Mouse (Mus musculus): Measurements from ENCODE around the gene Tdrd7. TPM values are rescaled to one million over a fixed set of nuclear protein-coding genes. Genes with fewer than 3 reads are reported as not detected.

Tdrd7 gene
- polyA plus RNA-seq (2014; fragmentation: Nextera tagmentation; extraction: Ambion mirVana) = 15.0 and 18.7 TPM in 2 replicates

DNA sequence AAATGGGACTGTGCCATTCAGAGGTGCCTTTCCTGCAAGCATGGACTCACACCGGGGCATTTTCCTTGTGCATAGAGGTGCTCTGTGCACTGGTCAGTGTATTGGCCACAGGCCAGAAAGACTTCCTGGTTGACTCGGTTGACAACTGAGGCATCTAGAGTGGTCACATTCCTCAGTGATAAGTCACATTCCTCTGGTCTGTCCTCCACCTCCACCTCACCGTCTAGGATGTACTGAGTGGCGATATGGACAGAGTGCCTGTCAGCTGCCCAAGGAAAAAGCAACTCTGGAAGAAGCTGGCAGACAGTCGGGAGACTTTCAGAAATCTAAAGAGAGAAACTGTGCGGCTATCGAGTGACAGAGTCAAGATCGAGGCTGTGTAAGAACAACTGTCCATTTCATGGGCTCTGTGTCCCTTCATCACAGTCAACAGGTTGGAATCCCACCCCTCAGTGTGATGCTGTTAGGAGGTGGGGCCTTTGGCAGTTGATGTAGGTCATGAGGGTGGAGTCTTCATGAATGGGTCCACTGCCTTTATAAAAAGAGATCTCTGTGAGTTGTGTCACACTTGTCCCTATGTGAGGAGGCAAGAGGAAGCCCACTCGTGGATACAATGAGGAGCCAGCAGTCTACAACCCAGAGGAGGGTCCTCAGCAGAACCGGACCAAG lies at the start of gene Tdrd7:
TSS of gene Tdrd7 (plus strand) at position 564 of the 669 bp plus-strand sequence.
- WGBS = 88% methylated on average over 10 of the region's 10 CpGs
- DNase-seq (ENCODE audit: low spot score) (no peak), ATAC-seq (no peak)
- Histone ChIP-seq H3K4me2 (ENCODE audit: low read length) (no peak within 1 kb of the TSS), H3K36me3 (ENCODE audit: control insufficient read depth, insufficient read depth, low read length) (no peaks in the 10 kb centered on the region), H3K4me1 (ENCODE audit: control insufficient read depth, insufficient read depth, low read length) (peaks cover 10% of the 10 kb centered on the region; the same call in 1 of the 2 replicates), H3K4me3 (ENCODE audit: low read depth, low read length) (no peak within 1 kb of the TSS), H3K27ac (ENCODE audit: low read depth, low read length) (no peak within 1 kb of the TSS), H3K9ac (ENCODE audit: low read length) (no peak within 1 kb of the TSS), H3K9me3 (replicated peaks; ENCODE audit: control insufficient read depth, low read length) (no peaks in the 10 kb centered on the region), H3K27me3 (replicated peaks; ENCODE audit: control insufficient read depth, insufficient read depth, low read length) (no peaks in the 10 kb centered on the region)

DNA sequence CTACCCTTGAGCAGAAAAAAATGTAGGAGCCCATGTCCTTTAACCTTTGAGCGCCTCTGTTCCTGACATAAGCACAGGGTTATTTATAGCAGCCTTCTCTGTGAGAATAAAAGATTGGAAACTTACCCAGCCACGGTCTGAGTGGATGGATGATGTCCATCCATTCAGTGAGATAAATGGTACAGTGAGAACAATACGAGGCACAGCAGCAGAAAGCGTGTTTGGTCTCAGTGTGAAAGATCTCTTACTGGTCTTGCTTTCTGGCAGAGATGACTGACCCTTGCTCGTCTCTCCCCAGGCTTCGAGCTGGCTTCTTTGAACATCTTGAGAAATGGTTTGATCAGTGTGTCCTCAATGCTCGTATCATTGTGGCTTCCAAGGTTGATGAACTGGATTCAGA lies 48.0 kb upstream of the Tdrd7 start:
- Histone ChIP-seq H3K9ac (ENCODE audit: low read length) (no peak overlapping the region), H3K4me2 (ENCODE audit: low read length) (no peak overlapping the region), H3K27ac (ENCODE audit: low read depth, low read length) (no peak overlapping the region), H3K4me3 (ENCODE audit: low read depth, low read length) (no peak overlapping the region), H3K27me3 (replicated peaks; ENCODE audit: control insufficient read depth, insufficient read depth, low read length) (no peaks in the 10 kb centered on the region), H3K9me3 (replicated peaks; ENCODE audit: control insufficient read depth, low read length) (no peaks in the 10 kb centered on the region), H3K36me3 (ENCODE audit: control insufficient read depth, insufficient read depth, low read length) (no peaks in the 10 kb centered on the region), H3K4me1 (ENCODE audit: control insufficient read depth, insufficient read depth, low read length) (no peaks in the 10 kb centered on the region)
- ATAC-seq = no peak
- WGBS = 83% methylated on average over 7 of the region's 7 CpGs
- no peak for DNase-seq (ENCODE audit: low spot score)

- no peak overlapping the region for H3K4me2 ChIP-seq (ENCODE audit: low read length)
- ATAC-seq (no peak), DNase-seq (ENCODE audit: low spot score) (no peak)
- H3K4me3 ChIP-seq (ENCODE audit: low read depth, low read length) = no peak overlapping the region
- H3K27me3 ChIP-seq (replicated peaks; ENCODE audit: control insufficient read depth, insufficient read depth, low read length) = no peaks in the 10 kb centered on the region
- no peaks in the 10 kb centered on the region for H3K36me3 ChIP-seq (ENCODE audit: control insufficient read depth, insufficient read depth, low read length)
- H3K4me1 ChIP-seq (ENCODE audit: control insufficient read depth, insufficient read depth, low read length) = no peaks in the 10 kb centered on the region
- WGBS = 91% methylated on average over 10 of the region's 10 CpGs
- H3K9me3 ChIP-seq (replicated peaks; ENCODE audit: control insufficient read depth, low read length) = no peaks in the 10 kb centered on the region
- no peak overlapping the region for H3K27ac ChIP-seq (ENCODE audit: low read depth, low read length)
- no peak overlapping the region for H3K9ac ChIP-seq (ENCODE audit: low read length)
Measured at GRCm38 (mm10) chr4:45921663-45922435, 43.3 kb upstream of the Tdrd7 start.

GRCm38 (mm10) chr4:45924011-45924410 lies 41.1 kb upstream of the Tdrd7 start:
- no peaks in the 10 kb centered on the region for H3K9me3 ChIP-seq (replicated peaks; ENCODE audit: control insufficient read depth, low read length)
- H3K27ac ChIP-seq (ENCODE audit: low read depth, low read length) = no peak overlapping the region
- DNase-seq (ENCODE audit: low spot score) (no peak), ATAC-seq (no peak)
- H3K4me1 ChIP-seq (ENCODE audit: control insufficient read depth, insufficient read depth, low read length) = no peaks in the 10 kb centered on the region
- H3K4me2 ChIP-seq (ENCODE audit: low read length) = no peak overlapping the region
- H3K4me3 ChIP-seq (ENCODE audit: low read depth, low read length) = no peak overlapping the region
- no peak overlapping the region for H3K9ac ChIP-seq (ENCODE audit: low read length)
- H3K27me3 ChIP-seq (replicated peaks; ENCODE audit: control insufficient read depth, insufficient read depth, low read length) = no peaks in the 10 kb centered on the region
- WGBS = 90% methylated on average over 4 of the region's 4 CpGs
- H3K36me3 ChIP-seq (ENCODE audit: control insufficient read depth, insufficient read depth, low read length) = no peaks in the 10 kb centered on the region

GRCm38 (mm10) chr4:45928561-45928960 lies 36.6 kb upstream of the Tdrd7 start:
- WGBS = 83% methylated on average over 4 of the region's 4 CpGs
- no peak overlapping the region for H3K4me2 ChIP-seq (ENCODE audit: low read length)
- DNase-seq (ENCODE audit: low spot score) (no peak), ATAC-seq (no peak)
- no peaks in the 10 kb centered on the region for H3K27me3 ChIP-seq (replicated peaks; ENCODE audit: control insufficient read depth, insufficient read depth, low read length)
- H3K9me3 ChIP-seq (replicated peaks; ENCODE audit: control insufficient read depth, low read length) = no peaks in the 10 kb centered on the region
- no peak overlapping the region for H3K9ac ChIP-seq (ENCODE audit: low read length)
- no peak overlapping the region for H3K4me3 ChIP-seq (ENCODE audit: low read depth, low read length)
- no peaks in the 10 kb centered on the region for H3K36me3 ChIP-seq (ENCODE audit: control insufficient read depth, insufficient read depth, low read length)
- no peak overlapping the region for H3K27ac ChIP-seq (ENCODE audit: low read depth, low read length)
- no peaks in the 10 kb centered on the region for H3K4me1 ChIP-seq (ENCODE audit: control insufficient read depth, insufficient read depth, low read length)

DNA sequence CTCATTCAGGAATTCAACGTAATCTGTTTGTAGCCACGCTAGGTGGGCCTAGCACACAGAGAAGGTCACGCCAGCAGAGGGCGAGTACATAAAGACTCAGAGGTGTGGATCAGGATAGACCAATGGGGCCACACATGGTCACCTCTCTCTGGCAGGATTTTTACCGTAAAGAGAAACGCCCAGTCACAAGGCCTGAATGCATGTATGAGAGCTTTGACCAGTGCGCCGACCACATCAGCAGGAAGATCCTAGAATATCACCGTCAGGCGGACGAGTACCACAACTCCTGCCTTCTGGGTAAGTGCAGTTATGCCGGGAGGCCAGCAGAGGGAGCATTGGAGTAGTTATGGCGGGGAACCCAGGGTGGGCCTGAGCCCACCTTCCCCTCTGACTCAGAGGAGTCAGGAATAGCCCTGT lies 23.5 kb upstream of the Tdrd7 start:
- H3K4me2 ChIP-seq (ENCODE audit: low read length) = no peak overlapping the region
- WGBS = 28% methylated on average over 13 of the region's 13 CpGs
- ATAC-seq = no peak; the same call in 1 of the 2 replicates
- no peaks in the 10 kb centered on the region for H3K27me3 ChIP-seq (replicated peaks; ENCODE audit: control insufficient read depth, insufficient read depth, low read length)
- H3K9me3 ChIP-seq (replicated peaks; ENCODE audit: control insufficient read depth, low read length) = no peaks in the 10 kb centered on the region
- peak; percentile 75 for DNase-seq (ENCODE audit: low spot score)
- H3K27ac ChIP-seq (ENCODE audit: low read depth, low read length) = no peak overlapping the region
- no peaks in the 10 kb centered on the region for H3K36me3 ChIP-seq (ENCODE audit: control insufficient read depth, insufficient read depth, low read length)
- H3K4me1 ChIP-seq (ENCODE audit: control insufficient read depth, insufficient read depth, low read length) = no peaks in the 10 kb centered on the region
- H3K9ac ChIP-seq (ENCODE audit: low read length) = no peak overlapping the region
- no peak overlapping the region for H3K4me3 ChIP-seq (ENCODE audit: low read depth, low read length)

DNA sequence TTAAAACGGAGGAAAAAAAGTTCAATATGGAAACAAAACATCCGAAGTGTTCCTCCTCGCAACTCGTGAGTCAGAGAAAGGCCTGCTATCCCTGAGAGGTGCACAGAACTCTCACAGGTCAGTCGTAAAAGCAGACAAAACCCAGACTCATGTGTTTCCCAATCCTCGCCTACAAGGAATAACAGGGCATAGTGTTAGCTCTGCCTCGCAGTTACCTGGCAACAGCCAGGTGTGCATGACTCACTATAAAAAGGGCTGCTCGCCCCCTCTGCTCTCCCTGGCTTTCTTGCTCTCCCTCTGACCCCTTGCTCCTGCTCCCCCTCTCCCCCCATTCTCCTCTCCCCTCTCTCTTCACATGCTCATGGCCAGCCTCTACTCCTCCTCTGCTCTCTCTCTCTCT lies 17.4 kb upstream of the Tdrd7 start:
- H3K4me1 ChIP-seq (ENCODE audit: control insufficient read depth, insufficient read depth, low read length) = no peaks in the 10 kb centered on the region
- H3K9ac ChIP-seq (ENCODE audit: low read length) = no peak overlapping the region
- 83% methylated on average over 8 of the region's 8 CpGs for WGBS
- H3K36me3 ChIP-seq (ENCODE audit: control insufficient read depth, insufficient read depth, low read length) = no peaks in the 10 kb centered on the region
- ATAC-seq = no peak
- H3K27ac ChIP-seq (ENCODE audit: low read depth, low read length) = no peak overlapping the region
- no peaks in the 10 kb centered on the region for H3K9me3 ChIP-seq (replicated peaks; ENCODE audit: control insufficient read depth, low read length)
- no peak overlapping the region for H3K4me2 ChIP-seq (ENCODE audit: low read length)
- DNase-seq (ENCODE audit: low spot score) = no peak
- H3K4me3 ChIP-seq (ENCODE audit: low read depth, low read length) = no peak overlapping the region
- no peaks in the 10 kb centered on the region for H3K27me3 ChIP-seq (replicated peaks; ENCODE audit: control insufficient read depth, insufficient read depth, low read length)

DNA sequence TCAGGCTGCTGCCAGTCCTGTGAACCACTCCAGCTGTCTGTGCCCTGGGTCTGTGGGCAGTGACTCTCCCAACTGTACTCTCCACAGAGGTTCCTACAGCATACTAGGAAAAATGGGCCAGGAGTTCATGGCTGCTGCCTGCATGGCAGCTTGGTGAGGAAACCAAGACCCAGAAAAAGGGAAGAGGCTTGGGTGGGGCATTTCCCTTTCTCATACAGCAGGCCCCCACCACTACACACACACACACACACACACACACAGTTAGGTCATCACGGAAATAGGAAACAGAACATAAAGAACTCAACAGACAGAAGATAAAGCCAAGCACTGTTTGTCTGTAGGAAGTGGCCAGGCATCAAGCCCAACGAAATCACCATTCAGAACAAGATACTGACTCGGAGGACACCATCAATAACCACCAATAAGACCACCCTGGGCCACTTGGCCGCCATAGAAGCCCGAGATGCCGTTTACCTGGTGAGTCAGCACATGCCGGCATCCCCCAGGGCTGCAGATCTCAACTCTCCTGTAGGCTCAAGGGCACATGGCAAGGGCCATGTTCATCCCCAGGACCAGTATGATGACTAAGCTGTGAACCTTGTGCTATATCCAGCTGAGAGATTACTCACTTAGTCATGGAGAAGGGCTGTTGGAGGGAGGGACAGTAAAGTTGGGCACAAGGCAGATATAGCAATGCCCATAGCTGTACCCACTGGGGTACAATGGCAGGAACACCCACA lies 15.9 kb upstream of the Tdrd7 start:
- WGBS = 81% methylated on average over 7 of the region's 7 CpGs
- no peak for ATAC-seq
- H3K4me3 ChIP-seq (ENCODE audit: low read depth, low read length) = no peak overlapping the region
- no peaks in the 10 kb centered on the region for H3K4me1 ChIP-seq (ENCODE audit: control insufficient read depth, insufficient read depth, low read length)
- H3K9ac ChIP-seq (ENCODE audit: low read length) = no peak overlapping the region
- no peaks in the 10 kb centered on the region for H3K36me3 ChIP-seq (ENCODE audit: control insufficient read depth, insufficient read depth, low read length)
- no peak for DNase-seq (ENCODE audit: low spot score)
- H3K27ac ChIP-seq (ENCODE audit: low read depth, low read length) = no peak overlapping the region
- H3K9me3 ChIP-seq (replicated peaks; ENCODE audit: control insufficient read depth, low read length) = no peaks in the 10 kb centered on the region
- no peaks in the 10 kb centered on the region for H3K27me3 ChIP-seq (replicated peaks; ENCODE audit: control insufficient read depth, insufficient read depth, low read length)
- H3K4me2 ChIP-seq (ENCODE audit: low read length) = no peak overlapping the region

Measured in forebrain, embryonic 14.5 days (tissue).